Mouse (Mus musculus) adipose tissue, adult 10 weeks (tissue): ENCODE data around the gene Sspo. TPM values are rescaled to one million over a fixed set of nuclear protein-coding genes. Genes with fewer than 3 reads are reported as not detected.

Experiments
- polyA plus RNA-seq: library from polyadenylated mRNA; stranded (reverse); fragments of 350-450 nt; fragmentation: Illumina TruSeq; extraction: RNeasy Lipid Tissue Mini Kit (QIAGEN cat#74804); gene quantifications from one replicate; pipeline ENCODE4 v1.2.3, GENCODE M21; 2014; ENCODE audit warnings: low read depth, low replicate concordance

The Sspo gene
- 0.63 TPM for polyA plus RNA-seq

DNA sequence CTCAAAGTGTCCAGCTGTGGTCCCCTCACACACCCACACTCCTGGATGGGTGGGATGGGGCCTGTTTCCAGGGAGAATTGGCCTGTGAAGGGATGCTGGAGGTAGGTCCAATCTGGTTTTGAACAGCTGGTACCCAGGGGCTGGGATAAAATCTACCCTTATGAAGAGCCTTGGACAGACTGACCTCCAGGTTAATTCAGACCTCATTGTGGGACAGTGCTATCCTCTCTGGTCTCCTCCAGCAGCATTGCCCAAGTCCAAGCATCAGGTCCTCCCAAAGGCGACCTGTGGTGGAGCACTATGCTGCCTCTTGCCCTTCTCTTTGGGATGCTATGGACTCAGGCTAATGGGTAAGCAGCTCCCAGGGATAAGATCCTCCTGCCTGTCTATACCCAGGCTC lies at the start of gene Sspo:
Sspo (plus strand) TSS at position 301 of the 400 bp plus-strand sequence.

DNA sequence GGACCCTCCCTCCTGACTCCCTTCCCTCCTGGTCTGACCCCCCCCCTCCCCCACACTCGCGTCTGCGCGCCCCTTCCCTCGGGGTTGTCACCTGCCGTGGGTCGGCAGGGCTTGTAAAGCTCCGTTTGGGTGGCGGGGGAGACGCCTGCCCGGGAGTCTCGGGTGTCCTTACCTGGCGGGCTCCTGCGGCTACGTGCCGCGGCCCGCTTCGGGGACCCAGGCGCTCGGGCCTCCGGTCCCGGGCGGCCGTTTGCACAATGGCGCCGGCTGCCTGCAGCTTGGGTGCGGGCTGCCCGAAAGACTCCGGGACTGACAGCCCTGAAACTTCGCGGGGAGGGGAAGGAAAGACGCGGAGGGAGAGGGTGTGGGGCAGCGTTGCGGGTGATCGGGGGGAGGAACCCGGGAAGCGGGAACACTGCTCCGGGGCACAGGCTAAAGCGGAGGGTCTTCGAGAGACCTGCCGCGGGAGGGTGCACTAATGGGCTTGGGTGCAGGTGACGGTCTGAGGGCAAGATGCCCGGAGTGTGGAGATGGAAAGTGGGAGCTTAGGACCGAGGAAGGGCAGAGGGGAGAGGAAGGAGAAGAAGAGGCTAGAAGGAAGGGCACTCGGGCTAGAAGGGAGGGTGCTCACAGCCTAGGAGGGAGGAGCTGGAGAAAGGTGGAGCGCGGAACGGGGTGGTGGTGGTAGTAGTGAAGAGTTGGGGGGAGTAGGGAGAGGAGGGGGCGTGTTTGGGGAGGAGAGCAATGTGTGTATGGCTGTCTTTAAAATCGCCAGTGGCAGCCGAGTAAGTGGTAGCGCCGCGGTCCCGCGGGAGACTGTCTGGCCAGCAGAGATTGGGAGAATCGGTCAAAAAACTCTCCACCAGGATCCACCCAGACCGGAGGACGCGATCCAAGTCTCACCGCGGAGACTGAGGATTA lies 2.6 kb upstream of the Sspo start, which contains the start of gene Zfp467:
Zfp467 (minus strand) TSS at position 645 of the 921 bp plus-strand sequence.

DNA sequence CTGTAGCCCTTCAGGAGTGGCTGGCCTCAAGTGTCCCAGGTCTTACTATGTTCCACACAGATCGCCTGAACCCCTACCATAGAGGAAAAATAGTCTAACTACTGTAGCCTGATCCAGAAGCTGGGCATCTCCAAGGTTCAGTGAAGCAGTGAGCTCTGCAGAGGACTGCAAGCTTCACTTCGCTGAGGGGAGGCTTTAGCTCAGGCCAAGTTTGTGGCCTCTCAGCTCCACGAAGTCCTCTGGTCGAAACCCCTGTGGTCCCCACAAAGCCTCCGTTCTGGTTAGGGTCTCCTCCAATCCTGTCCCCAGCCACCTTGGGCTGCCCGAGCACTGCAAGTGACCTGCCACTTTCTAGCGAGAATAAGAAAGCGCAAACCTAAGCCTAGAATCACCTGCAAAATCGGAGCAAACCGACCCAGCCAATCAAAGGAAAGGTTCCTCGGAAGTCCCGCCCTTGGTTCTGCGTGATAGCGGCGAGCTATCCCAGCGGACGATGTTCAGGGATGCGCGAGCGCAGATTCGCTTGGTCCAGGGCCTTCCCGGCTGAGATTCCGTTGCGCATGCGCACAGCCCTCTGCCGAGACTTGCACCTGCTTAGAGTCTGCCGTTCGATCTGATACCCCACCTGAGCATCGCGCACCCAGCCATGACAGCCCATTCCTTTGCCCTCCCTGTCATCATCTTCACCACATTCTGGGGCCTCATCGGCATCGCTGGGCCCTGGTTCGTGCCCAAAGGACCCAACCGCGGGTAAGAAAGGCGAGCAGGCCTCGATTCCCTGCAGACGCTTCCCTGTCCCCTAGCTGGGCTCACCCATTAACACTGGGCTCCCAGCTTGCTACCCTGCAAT lies 89.3 kb downstream of the Sspo start, which contains the start of gene Atp6v0e2:
Atp6v0e2 (plus strand) TSS at position 511 of the 850 bp plus-strand sequence.

Other genes with a start within 250 kb of the Sspo start
- gene Krba1, start 52.6 kb upstream of the Sspo start, polyA plus RNA-seq: 14.2 TPM
- gene Zfp467, start 2.4 kb upstream of the Sspo start, polyA plus RNA-seq: 13.7 TPM
- gene Atp6v0e2, start 89.4 kb downstream of the Sspo start, polyA plus RNA-seq: 68.8 TPM
- 37.3 TPM for gene Lrrc61, start 106.6 kb downstream of the Sspo start, polyA plus RNA-seq
- 317 TPM for gene Rarres2, start 124.6 kb downstream of the Sspo start, polyA plus RNA-seq
- not detected for gene Gm45021, start 141.4 kb downstream of the Sspo start, polyA plus RNA-seq
- gene Repin1, start 145.7 kb downstream of the Sspo start, polyA plus RNA-seq: 31.7 TPM
- gene Gm44965, start 145.7 kb downstream of the Sspo start, polyA plus RNA-seq: not detected
- 5.2 TPM for gene Zfp775, start 153.8 kb downstream of the Sspo start, polyA plus RNA-seq
- gene AI854703, start 178.5 kb downstream of the Sspo start, polyA plus RNA-seq: 0.65 TPM
- 8.7 TPM for gene Gimap8, start 199.0 kb downstream of the Sspo start, polyA plus RNA-seq
- gene Gimap9, start 227.9 kb downstream of the Sspo start, polyA plus RNA-seq: 6.5 TPM
- gene Gimap4, start 236.3 kb downstream of the Sspo start, polyA plus RNA-seq: 19.0 TPM